Mouse (Mus musculus) cerebellum, adult 8-10 months (tissue): ENCODE measurements around the gene Mpped1.

Source experiments
- DNase-seq: peaks from one replicate; pipeline ENCODE4 v3.0.0; 2022

The Mpped1 gene

GRCm38 (mm10) chr15:83779387-83779786, at the start of gene Mpped1:
Gene Mpped1, plus strand, starts transcription at chr15:83779467.
- no peak for DNase-seq

- no peak for DNase-seq
These were observed 38.4 kb upstream of the Mpped1 start for GRCm38 (mm10) chr15:83740676-83741422.

DNA sequence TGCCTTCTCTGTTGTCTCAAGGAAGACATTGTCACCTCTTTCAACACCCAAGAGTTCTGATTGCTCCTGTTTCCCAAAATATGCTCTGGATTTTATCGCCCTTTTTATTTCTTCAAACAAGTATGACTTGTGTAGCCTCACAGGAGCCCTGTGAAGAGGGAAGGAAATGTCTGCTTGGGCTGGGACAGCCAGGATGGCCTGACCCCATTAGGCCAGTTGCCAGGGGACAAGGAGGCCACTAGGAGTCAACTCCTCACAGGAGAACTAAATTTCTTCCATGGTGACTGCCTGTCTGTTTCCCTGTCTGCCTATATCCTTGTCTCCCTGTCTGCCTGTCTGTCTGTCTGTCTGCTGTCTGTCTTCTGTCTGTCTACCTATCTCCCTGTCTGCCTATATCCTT, 37.2 kb upstream of the Mpped1 start:
- DNase-seq: no peak

DNA sequence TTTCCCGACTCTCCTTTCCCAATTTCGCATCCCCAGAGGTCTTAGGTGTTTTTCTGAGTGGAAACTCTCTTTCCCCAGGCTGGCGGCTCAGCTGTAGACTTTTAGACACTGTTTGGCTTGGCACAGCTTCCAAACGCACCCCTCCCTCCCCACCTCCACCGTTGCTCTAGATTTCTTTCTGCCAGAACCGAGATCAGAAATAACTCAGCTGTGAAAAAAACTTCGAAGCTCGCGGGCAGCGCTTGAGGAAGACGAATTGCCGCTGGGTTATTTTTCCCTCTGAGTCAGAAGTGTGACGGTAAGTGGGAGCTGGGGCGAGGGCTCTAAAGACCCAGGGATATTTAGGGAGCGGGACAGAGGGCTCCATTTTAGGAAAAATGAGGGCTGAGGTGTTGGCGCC, 33.0 kb upstream of the Mpped1 start:
- DNase-seq: no peak

- no peak for DNase-seq
These were observed 30.3 kb upstream of the Mpped1 start for GRCm38 (mm10) chr15:83748986-83749385.

GRCm38 (mm10) chr15:83749436-83749835, 29.8 kb upstream of the Mpped1 start:
- DNase-seq: no peak

DNA sequence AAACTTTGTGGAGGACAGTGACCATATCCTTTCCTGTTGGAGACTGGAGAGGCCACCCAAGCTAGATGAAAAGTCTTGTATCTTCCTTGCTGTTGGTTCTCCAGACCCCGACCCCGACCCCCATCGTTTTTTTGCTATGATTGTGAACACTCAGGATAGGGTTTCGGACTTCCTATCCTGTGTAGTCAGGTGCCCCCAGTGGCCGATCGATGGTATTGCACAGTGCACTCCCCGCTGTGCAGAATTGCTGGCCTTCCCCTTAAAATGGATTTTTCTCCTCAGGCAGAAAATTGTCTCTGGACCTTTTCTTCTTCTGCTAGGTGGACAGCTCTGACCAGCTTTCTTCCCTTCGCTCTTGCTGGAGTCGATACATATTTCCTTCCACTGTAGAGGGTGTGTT, 22.5 kb upstream of the Mpped1 start:
- no peak for DNase-seq

GRCm38 (mm10) chr15:83758958-83759357, 20.3 kb upstream of the Mpped1 start:
- no peak for DNase-seq

DNA sequence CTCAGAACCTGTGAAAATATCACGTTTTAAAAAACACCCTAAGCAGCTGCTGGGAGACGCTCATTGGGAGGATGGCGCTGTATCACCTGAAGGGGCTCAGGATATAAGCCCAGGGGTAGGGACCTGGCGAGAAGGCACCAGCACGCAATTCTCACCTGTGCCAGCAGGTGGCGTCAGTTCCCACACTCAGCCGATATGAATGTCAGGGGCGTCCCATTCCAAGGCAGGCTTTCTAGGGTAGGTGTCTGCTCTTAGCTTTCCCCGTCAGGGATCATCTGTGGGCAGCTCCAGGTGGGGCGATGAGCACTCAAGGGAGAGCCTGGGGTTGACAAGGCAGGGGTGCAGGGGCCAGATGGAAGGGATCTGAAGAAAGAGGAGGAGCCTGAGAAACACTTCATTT, 18.6 kb upstream of the Mpped1 start:
- peak; percentile 27 for DNase-seq

DNA sequence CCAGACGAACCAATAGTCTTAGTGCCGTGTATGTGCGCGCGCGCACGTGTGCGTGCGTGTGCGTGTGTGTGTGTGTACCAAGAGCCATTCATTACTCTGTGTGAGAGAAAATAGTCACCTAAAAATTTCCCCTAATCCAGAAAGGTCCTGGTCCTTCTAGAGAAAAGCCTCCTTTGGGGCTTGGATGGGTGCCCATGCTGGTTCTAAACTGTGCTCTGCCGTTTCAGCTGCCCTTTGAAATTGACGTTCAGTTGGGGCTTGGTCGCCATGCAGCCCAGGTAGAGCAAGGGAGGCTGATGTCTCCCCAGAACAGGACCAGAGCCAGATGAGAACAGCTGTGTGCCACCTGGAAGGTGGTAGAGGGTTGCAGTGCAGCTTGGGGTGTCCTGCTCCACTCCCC, 17.8 kb upstream of the Mpped1 start:
- DNase-seq: no peak

DNA sequence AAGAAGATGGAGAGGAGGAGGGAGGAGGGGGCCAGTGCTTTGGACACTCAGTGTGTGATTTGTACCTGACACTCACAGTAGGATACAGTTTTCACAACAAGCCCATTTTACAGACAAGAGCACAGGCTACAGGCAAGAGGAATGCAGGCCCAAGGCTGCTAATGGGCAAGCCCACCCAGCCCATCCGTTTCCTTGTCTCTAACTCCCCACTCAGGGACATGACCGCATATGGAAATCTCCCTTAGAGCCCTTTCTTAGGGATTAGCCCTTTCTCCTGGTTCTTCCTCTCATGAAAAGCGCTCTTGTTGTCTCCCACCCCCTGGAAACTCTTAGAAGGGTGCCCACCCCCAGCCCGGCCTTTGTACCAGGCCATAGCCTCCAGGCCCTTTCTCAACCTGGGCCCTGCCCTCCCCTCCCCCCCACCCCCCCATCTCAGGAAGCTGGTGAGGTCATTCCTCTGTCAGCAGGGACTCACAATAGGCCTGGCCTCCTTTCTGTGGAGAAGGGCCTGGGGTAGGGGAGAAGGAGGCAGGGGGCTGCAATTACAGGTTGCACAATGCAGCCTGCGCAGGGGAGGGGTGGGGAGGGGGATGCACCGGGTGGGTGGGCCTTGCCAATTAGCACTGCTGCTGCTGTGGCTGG, 13.8 kb upstream of the Mpped1 start:
- no peak for DNase-seq

- DNase-seq: peak; percentile 39
These were observed 7.8 kb upstream of the Mpped1 start for GRCm38 (mm10) chr15:83771346-83772053.

GRCm38 (mm10) chr15:83772460-83772859, 6.8 kb upstream of the Mpped1 start:
- DNase-seq: no peak

GRCm38 (mm10) chr15:83772953-83773352, 6.3 kb upstream of the Mpped1 start:
- peak; percentile 10 for DNase-seq

DNA sequence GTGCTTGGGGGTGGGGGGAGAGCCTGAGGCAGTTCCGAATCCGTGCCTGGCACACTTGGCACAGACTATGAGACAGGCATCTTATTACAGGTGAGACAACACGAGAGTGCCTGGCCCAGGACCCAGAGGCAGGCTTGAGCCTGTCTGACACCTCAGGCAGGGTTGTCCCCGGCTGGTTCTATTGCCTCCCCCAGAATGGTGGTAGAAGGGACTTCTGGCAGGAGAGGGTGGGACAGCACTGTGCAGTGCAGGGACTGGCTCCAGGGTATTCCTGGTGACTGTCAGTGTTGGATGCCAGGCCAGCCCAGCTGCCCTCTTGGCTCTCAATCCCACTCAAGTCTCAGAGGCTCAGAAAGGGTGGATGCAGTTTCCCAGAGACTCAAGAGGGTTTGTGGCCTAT, 4.3 kb upstream of the Mpped1 start:
- no peak for DNase-seq

- no peak for DNase-seq
These were observed 2.8 kb upstream of the Mpped1 start for GRCm38 (mm10) chr15:83776265-83777000.

- DNase-seq: no peak
These were observed 1.8 kb upstream of the Mpped1 start for GRCm38 (mm10) chr15:83777476-83777875.

DNA sequence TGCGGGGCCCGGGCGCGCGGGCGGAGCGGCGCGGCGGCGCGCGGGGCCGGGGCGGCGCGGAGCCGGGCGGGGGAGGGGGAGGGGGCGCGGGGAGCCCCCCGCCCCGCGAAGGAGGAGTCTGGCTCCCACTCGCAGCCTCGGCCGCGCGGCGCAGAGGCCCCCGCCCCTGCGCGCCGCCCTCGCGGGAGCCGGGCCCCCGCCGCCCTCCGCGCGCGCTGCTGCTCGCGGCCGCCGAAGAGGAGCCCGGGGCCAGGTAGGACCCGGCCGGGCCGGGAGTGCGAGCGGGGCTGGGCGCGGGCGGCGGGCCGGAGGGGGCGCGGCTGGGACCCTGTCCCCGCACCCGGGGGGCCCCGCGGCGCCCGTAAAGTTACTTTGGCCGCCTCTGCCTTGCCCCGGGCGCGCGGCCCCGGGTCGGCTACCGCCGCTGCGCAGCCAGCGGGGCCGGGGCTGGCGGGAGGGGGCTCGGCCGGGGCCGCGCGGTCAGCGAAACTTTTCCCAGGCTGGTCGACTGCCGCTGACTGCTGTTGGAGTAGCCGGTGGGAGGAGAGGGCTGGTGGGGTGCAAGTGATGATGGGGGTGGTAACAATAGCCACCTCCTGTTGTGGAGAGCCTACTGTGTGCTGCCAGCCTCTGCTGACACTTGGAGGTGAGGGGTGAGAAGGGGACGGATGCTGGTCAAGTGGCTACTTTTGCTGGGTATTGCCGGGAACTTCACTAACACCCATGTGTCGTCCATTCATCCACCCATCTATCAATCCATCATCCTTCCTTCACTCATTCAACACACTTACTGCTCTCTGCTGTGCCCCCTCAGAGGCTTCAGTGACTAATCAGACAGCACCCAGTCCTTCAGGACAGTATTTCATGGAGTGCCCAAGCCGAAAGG, 831 bp downstream of the Mpped1 start:
- no peak for DNase-seq

GRCm38 (mm10) chr15:83781304-83781703, 2.0 kb downstream of the Mpped1 start:
- DNase-seq: no peak

- no peak for DNase-seq
These were observed 3.0 kb downstream of the Mpped1 start for GRCm38 (mm10) chr15:83782284-83782683.

GRCm38 (mm10) chr15:83784772-83785171, 5.5 kb downstream of the Mpped1 start:
- no peak for DNase-seq

DNA sequence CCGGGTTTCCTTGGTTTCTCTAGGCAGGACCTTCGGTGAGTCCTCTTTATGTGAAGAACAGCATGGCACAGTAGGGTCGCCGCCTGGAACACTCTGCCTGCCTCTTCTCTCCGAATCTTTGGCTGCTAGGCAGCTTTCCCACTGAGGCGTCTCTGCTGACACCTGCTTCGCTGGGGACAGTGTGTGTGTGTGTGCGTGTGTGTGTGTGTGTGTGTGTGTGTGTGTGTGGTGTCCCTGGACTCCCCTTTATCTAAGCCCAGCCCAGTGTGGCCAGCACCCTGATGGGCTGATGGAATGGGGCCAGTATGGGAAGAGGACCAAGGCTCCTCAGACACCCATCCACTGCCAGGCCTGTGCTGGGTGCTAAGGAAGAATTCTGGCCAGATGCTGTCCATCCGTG, 9.8 kb downstream of the Mpped1 start:
- DNase-seq: no peak
